Mouse (Mus musculus) hindlimb bud, embryonic 11.5 days (tissue): Measurements from ENCODE around the gene Setd6.

Experiments used
- DNase-seq: peaks from one replicate; pipeline ENCODE4 v3.0.0-alpha.2; 2012; ENCODE audit warnings: low read depth, low spot score; ENCODE audit errors: extremely low spot score

Setd6 gene

DNA sequence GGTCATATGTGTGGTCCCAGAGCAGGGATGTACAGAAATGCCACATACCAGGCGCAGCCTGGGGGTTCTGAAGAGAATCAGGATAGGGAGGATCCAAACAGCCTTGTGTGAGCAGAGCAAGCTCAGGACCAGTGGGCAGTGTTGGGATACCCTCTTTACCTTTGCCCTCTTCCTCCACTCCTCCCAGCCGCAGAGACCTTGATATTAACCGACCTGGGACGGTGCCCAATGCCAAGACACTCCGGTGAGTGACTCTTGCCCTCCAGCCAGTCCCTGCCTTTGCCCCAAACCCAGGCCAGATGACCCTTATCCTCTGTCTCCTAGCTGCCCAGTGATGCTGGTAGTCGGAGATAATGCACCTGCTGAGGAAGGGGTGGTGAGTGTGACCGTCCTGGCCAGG, 6.1 kb upstream of the Setd6 start:
- DNase-seq, result no peak

DNA sequence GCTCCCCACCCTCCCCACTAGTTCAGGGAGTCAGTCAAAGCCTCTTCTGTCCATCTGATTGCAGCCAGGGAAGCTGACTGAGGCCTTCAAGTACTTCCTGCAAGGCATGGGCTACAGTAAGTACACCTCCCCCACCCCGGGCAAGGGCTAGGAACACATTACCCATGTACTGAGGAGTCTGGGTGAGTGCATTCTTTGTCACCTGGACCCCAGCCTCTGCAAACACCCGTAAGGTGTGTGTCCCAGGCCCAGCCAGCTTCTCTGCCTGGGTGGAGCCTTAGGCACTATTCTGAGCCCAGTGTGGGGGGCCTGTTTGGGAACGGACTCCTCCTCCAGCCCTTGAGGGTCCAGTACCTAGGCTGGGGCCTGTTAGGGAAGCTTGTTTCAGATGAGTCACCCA, 4.7 kb upstream of the Setd6 start:
- no peak for DNase-seq

DNA sequence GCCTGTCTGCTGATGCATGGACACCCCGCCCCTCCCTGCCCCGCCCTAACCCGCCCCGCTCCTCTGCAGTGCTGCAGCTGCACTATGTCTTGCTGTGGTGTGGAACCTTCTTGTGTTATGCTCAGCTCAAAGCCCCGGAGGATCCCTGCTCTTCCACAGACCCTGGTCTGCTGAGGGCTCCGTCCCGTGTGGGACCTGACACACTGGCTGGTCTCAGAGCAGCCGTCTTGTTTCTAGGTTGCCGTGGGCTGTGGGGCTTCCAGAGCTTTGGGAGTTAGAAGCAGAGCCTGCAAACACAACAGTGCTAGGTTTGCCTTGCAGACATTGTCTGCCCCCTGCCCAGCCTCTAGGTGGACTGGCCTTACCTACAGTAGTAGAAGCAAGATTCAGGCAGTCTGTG, 3.3 kb upstream of the Setd6 start:
- no peak for DNase-seq

DNA sequence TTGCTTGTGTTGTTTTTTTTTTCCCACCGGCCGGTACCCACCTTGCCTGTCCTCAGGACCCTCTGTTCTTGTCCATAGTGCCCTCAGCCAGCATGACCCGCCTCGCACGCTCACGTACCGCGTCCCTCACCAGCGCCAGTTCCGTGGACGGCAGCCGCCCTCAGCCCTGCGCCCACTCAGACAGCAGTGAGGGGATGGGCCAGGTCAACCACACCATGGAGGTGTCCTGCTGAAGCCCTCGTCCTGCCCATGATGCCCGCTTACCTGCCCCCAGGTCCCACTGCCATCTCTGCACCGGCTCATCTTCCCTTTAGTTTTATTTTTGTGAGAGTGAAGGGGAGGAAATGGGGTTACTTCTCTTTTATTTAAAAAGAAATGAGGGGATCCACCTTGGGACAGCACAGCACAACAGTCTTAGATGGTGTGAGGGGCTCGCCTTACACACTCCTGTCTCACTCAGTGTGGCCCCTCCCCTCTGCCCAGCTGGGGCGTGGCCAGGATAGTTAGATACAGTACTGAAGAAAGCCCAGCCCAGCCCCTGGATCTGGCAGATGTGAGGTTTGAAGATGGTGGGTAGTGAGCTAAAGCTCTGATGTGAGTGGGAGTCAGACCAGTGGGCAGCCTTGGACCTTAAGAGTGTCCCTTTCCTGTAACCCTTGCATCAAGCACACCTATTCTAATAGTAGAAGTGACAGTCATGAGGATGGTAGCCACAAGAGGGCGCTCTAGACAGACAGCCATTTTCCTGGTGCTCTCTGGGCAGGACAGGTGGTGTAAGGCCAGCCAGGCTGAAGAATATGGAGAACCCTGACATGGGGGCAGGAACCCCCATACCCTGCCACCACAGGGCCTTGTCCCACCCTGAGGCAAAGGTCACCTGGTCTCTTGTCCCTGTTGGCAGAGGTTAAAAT, 2.3 kb upstream of the Setd6 start:
- no peak for DNase-seq

DNA sequence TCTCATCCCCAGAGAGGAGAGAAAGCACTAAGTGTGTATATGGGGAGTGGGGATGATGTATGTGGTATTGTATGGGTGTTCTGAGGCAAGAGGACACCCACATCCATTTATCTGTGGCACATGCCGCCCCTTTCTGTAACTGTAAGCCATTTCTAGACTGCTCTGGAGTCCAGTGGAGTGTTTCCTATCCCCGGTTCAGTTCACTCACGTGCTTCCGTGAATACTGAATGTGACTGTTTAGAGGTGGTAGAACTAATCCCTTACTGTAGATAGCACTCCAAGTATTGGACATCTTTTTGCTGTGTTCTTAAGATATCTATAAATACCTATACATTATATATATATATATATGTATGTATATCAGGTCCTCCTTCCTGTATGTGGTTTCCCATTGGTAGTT, 1.3 kb upstream of the Setd6 start:
- DNase-seq, result no peak

DNA sequence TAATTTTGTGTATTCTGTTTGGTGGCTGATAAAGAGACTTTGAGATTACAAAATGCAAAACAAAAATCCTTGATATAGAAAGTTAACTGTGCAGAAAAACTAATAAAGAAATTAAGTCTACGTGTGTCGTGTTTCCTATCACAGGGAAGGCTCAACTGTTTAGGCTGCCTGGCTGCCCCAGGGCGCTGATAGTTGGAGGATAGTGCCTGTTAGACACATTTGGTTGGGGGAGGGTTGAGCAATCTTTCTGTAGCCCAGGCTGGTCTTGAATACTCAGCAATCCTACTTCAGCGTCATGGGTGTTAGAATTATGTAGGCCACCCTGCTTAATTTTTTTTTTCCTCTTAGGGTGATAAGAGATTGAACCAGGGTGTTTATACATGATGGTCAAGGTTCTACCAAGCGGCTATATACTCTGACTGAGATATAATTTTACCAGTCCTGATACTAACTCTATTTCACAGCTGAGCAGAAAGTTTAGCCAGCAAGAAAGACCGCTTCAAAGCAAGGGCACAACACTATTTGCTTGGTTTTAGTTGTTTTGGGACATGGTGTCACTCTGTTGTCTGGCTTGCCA, 756 bp upstream of the Setd6 start:
- DNase-seq, result no peak

DNA sequence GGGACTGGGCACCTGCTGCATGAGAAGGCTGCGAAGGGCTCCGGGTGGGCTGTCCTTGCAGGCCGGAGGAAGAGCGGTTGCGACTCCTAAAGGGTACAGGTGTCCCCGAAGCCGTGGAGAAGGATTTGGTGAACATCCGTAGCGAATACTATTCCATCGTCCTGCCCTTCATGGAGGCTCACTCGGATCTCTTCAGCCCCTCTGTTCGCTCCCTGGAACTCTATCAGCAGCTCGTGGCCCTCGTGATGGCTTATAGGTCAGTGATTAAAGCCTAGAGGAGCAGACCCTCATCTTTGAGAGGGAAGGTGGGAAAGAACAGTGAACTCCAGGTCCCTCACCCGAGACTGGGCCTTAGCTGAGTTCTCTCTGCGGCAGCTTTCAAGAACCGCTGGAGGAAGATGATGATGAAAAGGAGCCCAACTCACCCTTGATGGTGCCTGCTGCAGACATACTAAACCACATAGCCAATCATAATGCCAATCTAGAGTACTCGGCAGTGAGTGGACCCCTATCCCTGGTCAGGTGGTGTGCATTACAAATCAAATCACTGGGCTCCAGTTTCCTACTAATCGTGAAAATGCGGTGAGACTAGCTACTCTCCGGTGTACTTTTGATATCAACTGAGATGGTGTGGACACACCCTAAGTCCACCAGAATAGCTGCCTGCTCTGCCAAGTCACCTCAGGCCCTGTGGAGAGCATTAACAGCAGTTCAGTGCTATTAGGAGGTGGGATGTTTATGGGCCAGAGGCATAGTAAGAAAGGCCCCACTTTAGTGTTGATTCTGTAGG, 1.1 kb downstream of the Setd6 start:
- DNase-seq, result no peak

DNA sequence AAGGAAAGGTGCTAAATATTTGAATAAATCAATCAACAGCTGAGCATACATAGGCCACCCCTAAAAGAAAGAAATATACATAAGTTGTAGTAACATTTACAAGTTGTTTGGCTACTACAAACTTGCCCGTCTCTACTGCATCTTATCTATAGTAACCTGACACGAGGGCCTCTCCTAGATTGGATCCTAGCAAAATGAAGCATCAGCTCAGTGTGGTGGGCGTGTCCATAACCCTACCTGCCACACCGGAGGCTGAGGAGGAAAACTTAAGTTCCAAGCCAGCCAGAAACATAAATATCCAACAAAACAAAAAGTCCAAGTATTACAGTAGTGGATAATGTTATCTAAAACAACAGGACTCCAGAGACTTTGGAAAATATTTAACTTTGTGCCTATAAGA, 11.9 kb downstream of the Setd6 start:
- DNase-seq, result no peak

DNA sequence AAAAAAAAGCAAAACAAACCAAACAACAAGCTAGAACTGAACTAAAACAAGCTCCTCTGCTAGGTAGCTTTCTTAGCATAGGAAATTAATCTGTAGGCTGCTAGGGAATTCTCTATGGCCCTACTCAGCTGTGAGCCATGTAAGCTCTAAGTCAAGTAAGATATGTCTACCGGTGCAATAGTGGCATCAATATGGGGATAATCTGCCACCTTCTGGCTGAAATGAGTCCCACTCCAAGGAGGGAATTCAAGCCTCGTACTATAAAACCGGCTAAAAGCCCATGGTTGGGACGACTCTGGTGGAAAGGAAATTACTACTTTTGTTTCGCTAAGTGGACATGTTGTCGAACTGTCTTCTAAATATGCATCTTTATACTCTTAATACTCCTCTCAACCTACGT, 22.9 kb downstream of the Setd6 start:
- no peak for DNase-seq

DNA sequence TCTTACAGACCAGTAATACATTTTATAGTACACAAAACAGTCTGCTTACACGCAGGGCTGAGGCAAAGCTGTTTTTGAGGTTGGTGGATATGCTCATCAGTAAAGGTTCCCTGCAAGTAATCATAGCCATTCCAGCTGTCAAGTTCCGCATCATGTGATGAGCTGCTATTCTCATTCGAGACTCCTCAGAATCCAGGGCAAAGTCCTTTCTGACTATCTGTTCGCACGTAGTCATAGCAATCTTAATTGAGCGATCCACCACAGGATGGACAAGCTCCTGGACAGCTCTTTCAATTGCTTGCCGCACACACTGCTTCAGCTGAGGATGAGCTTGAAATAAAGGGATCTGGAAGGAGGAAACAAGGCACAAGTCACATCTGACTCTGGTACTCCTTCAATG, 26.1 kb downstream of the Setd6 start:
- no peak for DNase-seq

DNA sequence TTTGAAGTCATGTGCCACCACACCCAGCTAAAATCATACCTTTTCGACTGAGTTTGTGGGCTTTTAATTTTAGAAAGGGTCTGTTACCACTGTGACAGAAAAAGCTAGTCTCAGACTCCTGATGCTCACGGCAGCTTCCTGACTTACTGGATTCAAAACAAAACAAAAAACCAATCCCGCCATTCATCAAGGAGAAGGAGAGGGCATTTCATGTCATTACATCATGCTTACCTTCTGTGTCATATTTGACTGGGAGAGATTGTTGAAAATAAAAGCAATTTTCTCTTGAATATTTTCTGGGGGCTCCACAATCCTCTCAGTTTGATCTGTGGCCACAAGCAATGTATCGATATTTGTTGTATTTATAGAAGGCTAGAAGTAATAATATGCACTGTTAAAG, 32.3 kb downstream of the Setd6 start:
- no peak for DNase-seq

DNA sequence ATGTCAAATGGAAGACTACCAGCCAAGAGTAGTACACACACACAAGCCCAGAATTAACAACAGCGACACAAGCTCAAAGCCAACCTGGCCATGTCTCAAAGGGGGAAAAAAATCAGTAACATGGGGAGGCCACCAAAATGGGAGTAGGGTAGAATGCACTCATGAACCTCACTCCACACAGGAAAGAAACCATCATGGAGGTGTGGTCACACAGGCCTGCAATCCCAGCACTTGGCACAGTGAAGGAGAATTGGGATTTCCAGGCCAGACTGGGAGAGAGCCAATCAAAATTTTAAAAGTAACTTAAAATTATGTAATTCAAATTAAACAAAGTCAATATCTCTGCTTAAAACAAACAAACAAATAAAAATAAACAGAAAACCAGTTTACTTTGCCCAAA, 36.2 kb downstream of the Setd6 start:
- no peak for DNase-seq

DNA sequence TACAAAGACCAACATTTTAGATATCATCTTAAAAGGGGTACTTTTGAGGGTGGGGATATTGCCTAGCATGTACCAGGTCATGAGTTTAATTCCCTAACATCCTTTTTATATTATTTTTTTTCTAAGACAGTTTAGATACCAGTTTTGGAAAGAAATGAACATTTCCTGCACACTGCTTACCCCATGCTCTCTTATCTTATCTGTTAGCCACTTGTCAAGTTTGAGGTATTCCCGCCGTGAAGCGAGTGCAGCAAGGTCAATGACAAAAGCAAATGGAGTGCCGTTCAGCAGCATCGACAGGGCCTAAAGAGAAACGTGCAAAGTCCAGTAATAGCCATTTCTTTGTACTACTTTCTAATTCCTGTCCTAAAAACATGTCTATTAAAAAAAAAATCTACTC, 44.6 kb downstream of the Setd6 start:
- DNase-seq, result no peak

DNA sequence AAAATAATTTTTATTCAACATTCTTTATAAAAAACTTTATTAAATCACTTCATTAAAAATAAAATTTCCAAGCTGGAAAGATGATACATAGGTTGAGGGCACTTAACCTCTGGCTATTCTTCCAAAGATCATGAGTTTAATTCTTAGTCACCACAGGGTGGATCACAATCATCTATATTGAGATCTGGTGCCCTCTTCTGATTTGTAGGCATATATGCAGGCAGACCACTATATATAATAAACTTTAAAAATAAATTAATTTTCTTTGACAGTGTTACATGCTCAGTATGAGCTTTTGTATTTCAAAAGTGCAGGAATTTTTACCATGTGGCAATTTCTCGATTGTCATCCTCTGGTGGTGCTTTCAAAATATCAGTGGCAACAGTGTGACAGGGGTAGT, 48.5 kb downstream of the Setd6 start:
- no peak for DNase-seq
